Mouse (Mus musculus) G1E (cell line): Measurements from ENCODE around the gene Foxo1. TPM values are rescaled to one million over a fixed set of nuclear protein-coding genes. Genes with fewer than 3 reads are reported as not detected.

Experiments
- ATAC-seq: 2 replicates; pipeline ENCODE4 v1.8.0; 2016; ENCODE audit warnings: mild to moderate bottlenecking; ENCODE audit not compliant: insufficient number of reproducible peaks, poor library complexity, low FRiP score, severe bottlenecking; ENCODE audit errors: extremely low read depth
- DNase-seq: peaks from one replicate; pipeline ENCODE4 v3.0.0; 2012; ENCODE audit warnings: low spot score
- H3K27me3 ChIP-seq: 2 replicates; pipeline ENCODE4 v1.6.1; 2012; ENCODE audit warnings: mild to moderate bottlenecking, low read length, inconsistent platforms; ENCODE audit not compliant: insufficient read depth
- H3K36me3 ChIP-seq: replicated peaks from 2 replicates; pipeline ENCODE3; 2012; ENCODE audit warnings: mild to moderate bottlenecking, inconsistent platforms
- H3K4me1 ChIP-seq: 2 replicates; pipeline ENCODE4 v1.6.1; 2012; ENCODE audit warnings: low read depth, low read length, inconsistent platforms, mixed read lengths; ENCODE audit not compliant: insufficient read depth
- H3K4me3 ChIP-seq: 2 replicates; pipeline ENCODE4 v1.5.1; 2012; ENCODE audit warnings: low read depth, mild to moderate bottlenecking, inconsistent platforms, low read length, moderate library complexity, mixed read lengths
- H3K9me3 ChIP-seq: replicated peaks from 2 replicates; pipeline ENCODE4 v1.6.1; 2012; ENCODE audit warnings: inconsistent platforms
- CTCF ChIP-seq: IDR thresholded peaks from 2 replicates; pipeline ENCODE4 v1.5.1; 2012; ENCODE audit warnings: low read depth, low read length, inconsistent platforms, mixed read lengths
- GATA1 ChIP-seq: IDR thresholded peaks from 2 replicates; pipeline ENCODE4 v1.6.1; 2012; ENCODE audit warnings: borderline replicate concordance, low read length, inconsistent platforms, mixed read lengths
- GATA2 ChIP-seq: IDR thresholded peaks from 2 replicates; pipeline ENCODE4 v1.6.1; 2012; ENCODE audit warnings: low read depth, low read length, inconsistent platforms, borderline replicate concordance
- POLR2AphosphoS5 ChIP-seq: IDR thresholded peaks from 2 replicates; pipeline ENCODE4 v1.6.1; 2012; ENCODE audit warnings: low read depth, low read length, inconsistent platforms; ENCODE audit not compliant: insufficient replicate concordance
- TAL1 ChIP-seq: conservative IDR thresholded peaks from 2 replicates; pipeline ENCODE4 v1.6.1; 2012; ENCODE audit warnings: low read depth, low read length, inconsistent platforms, mixed read lengths
- polyA plus RNA-seq: library from polyadenylated mRNA; stranded (reverse); fragments of >175 nt; gene quantifications from 2 replicates; pipeline ENCODE4 v1.2.3, GENCODE M21; 2012
- total RNA-seq, 2 experiments: library from RNA; stranded (forward) in 1 of 2; stranded (reverse) in 1 of 2; fragments of 200-1000 nt in 1 of 2; fragments of >200 nt in 1 of 2; fragmentation: Nextera tagmentation in 1 of 2; gene quantifications; 2 replicates each; pipeline ENCODE4 v1.2.3; 2014 to 2017

The Foxo1 gene
- total and polyA plus RNA-seq, 3 experiments: 0.11 TPM; not detected in 2

DNA sequence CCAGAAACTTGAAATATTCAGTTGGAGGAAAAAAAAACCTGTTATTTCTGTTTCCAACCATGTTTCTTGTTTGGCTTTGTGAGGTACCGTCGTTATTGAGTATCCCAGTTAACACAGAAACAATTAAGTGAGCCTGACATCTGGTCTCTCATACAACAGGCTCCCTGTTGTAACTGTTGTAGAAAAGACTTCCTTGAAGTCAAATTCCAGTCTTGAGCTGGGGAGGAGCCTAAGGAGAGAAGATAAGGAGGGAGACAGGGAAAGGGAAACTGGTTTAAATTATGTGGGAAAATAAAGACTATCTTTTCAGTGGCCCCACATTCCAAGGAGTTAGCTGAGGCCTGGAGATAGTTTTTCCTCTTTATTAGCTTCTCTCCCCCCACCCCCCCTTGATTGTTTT, 14.2 kb downstream of the Foxo1 start:
- Histone ChIP-seq H3K4me3 (no peak overlapping the region), H3K27me3 (no peaks in the 10 kb centered on the region), H3K4me1 (no peaks in the 10 kb centered on the region), H3K9me3 (peaks cover 22% of the 10 kb centered on the region), H3K36me3 (no peaks in the 10 kb centered on the region)
- no peak for ATAC-seq
- no peak for DNase-seq
- no peak for TF ChIP-seq POLR2AphosphoS5
- no peak for TF ChIP-seq GATA2
- no peak for TF ChIP-seq GATA1
- no peak for TF ChIP-seq TAL1
- no peak for TF ChIP-seq CTCF

DNA sequence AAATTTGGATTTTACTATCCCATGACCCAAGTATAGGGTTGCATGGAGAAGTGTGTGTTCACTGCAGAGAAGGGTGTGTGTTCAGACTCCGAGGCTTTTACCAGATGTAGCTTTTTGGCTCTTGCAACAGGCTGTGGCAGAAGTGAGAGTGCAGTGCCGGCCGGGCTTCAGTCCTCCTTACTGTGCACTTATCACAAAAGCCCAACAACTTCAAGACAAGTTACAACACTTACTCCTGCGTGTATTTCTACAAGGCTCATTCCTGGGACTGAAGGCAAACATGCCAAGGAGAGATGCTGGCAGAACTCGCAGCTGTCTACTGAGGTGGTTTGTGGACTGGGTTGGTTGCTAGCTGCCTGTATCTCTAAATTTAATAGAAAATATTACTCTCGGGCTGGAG, 15.4 kb downstream of the Foxo1 start:
- Histone ChIP-seq H3K9me3 (peaks cover 21% of the 10 kb centered on the region), H3K4me3 (no peak overlapping the region), H3K27me3 (no peaks in the 10 kb centered on the region), H3K36me3 (no peaks in the 10 kb centered on the region), H3K4me1 (no peaks in the 10 kb centered on the region)
- ATAC-seq (no peak), DNase-seq (no peak)
- TF ChIP-seq CTCF (no peak), GATA2 (no peak), GATA1 (no peak), TAL1 (no peak), POLR2AphosphoS5 (no peak)

DNA sequence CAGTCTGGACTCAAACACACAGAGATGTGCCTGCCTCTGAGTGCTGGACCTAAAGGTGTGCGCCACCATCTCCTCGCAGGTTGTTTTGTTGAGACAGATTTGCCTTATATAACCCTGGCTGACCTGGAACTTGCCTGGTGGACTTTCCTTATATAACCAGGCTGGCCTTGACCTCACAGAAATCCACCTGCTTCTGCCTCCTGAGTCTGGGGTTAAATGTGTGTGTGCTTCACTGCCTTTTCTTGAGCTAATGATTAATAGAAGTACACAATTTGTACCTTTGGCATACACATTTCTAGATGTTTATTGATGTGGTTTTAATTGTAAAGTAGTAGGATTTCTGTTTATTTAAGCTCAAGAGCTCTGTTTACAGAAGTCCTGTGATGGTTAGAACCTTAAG, 22.7 kb downstream of the Foxo1 start:
- no peaks in the 10 kb centered on the region for H3K36me3 ChIP-seq
- H3K4me1 ChIP-seq: no peaks in the 10 kb centered on the region
- H3K27me3 ChIP-seq: no peaks in the 10 kb centered on the region
- H3K4me3 ChIP-seq: no peak overlapping the region
- ATAC-seq: no peak
- H3K9me3 ChIP-seq: peaks cover 29% of the 10 kb centered on the region
- no peak for TF ChIP-seq GATA1
- no peak for TF ChIP-seq GATA2
- TF ChIP-seq POLR2AphosphoS5: no peak
- TF ChIP-seq TAL1: no peak
- TF ChIP-seq CTCF: no peak
- DNase-seq: no peak

DNA sequence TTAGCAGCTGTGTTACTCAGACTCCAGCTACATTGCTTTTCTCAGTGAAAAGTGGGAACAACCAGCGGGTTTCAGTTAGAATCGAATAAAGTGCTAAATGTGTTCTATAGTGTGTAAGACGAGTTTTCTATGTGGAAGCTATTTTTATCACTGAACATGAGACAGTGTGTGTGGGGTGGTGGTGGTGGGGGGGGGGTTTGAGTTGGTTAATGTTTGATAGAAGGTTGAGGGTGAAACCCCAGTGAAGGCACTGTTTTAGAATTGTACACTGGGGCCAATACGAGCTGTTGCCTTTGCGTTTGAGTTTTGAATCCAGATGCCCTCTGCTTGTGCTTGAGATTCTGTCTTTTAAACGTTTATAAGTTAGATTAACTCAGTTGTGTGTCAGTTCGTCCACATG, 24.4 kb downstream of the Foxo1 start:
- H3K4me1 ChIP-seq: no peaks in the 10 kb centered on the region
- no peaks in the 10 kb centered on the region for H3K36me3 ChIP-seq
- DNase-seq: no peak
- H3K9me3 ChIP-seq: peaks cover 36% of the 10 kb centered on the region
- no peak for ATAC-seq
- TF ChIP-seq TAL1 (no peak), GATA1 (no peak), POLR2AphosphoS5 (no peak), CTCF (no peak), GATA2 (no peak)
- no peak overlapping the region for H3K4me3 ChIP-seq
- no peaks in the 10 kb centered on the region for H3K27me3 ChIP-seq

DNA sequence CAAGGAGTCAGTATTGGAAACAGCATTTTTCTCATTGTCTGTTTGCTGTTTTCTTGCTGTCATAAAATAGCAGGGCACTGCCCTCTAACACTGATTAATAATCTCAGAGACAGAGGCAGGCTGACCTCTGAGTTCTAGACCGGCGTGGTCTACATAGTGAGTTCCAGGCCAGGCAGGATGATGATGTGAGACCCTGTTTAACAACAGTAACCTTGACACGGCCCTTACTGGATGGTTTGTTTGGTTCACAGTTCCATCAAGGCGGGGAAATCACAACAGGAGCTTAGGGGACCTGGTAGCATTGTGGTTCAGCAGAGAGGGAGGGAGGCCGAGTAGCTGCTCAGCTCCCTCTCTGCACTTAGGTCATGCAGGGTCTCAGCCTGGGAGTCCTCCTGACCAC, 25.8 kb downstream of the Foxo1 start:
- DNase-seq (no peak), ATAC-seq (no peak)
- no peaks in the 10 kb centered on the region for H3K36me3 ChIP-seq
- no peak for TF ChIP-seq CTCF
- no peak for TF ChIP-seq POLR2AphosphoS5
- no peak for TF ChIP-seq TAL1
- TF ChIP-seq GATA2: no peak
- no peak for TF ChIP-seq GATA1
- no peaks in the 10 kb centered on the region for H3K27me3 ChIP-seq
- no peak overlapping the region for H3K4me3 ChIP-seq
- H3K4me1 ChIP-seq: no peaks in the 10 kb centered on the region
- peaks cover 37% of the 10 kb centered on the region for H3K9me3 ChIP-seq

DNA sequence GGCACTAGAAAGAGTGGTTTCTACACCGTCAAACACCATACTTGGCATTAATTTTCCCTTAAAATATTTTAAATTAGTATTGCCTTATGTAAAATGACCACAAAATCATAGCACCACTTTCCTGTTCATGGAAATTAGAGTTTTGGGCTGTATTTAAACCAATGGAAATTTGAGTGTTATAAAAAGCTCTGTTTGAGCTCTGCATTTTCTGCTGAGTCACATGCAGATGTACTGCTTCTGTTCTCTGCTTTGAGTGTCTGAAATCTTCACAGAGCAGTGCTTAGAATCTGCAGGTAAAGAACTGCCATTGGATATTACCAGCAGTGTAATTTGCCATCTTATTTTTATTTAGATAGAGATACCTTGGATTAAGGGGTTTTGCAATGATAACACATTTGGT, 27.6 kb downstream of the Foxo1 start:
- DNase-seq: no peak
- Histone ChIP-seq H3K9me3 (peaks cover 49% of the 10 kb centered on the region), H3K27me3 (no peaks in the 10 kb centered on the region), H3K4me1 (no peaks in the 10 kb centered on the region), H3K4me3 (no peak overlapping the region), H3K36me3 (no peaks in the 10 kb centered on the region)
- TF ChIP-seq GATA1: no peak
- no peak for ATAC-seq

DNA sequence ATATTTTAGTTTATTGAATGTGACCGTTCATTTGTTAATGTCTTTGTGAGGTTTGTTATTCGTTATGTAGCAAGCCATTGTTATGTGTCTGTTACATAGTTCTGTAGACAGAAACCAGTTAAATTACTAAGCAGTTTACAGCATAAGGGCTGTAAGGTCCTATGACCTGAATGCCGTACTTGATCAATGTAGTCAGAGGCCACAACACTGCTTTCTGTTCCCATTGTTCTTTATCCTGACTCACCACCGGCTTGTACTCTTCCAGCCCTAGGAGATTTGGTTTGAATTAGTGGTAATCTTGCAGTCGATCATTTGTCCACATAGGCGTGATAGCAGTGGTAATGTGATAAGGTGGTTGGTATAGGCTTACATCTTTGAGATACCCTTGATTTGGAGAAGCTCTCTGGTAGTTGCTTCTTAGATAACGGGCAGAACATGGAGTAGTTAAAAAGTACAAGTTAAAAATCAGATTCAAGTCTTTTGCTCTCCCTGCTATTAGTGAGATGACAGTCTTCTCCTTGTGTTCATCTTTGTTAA, 28.2 kb downstream of the Foxo1 start:
- ATAC-seq (no peak), DNase-seq (no peak)
- H3K9me3 ChIP-seq: peaks cover 50% of the 10 kb centered on the region
- H3K4me3 ChIP-seq: no peak overlapping the region
- H3K36me3 ChIP-seq: no peaks in the 10 kb centered on the region
- H3K27me3 ChIP-seq: no peaks in the 10 kb centered on the region
- TF ChIP-seq TAL1: no peak
- TF ChIP-seq GATA1: no peak
- no peak for TF ChIP-seq GATA2
- no peak for TF ChIP-seq CTCF
- TF ChIP-seq POLR2AphosphoS5: no peak
- no peaks in the 10 kb centered on the region for H3K4me1 ChIP-seq
